Mouse (Mus musculus): ENCODE results near the gene Hoxd11.

Gene Hoxd11

DNA sequence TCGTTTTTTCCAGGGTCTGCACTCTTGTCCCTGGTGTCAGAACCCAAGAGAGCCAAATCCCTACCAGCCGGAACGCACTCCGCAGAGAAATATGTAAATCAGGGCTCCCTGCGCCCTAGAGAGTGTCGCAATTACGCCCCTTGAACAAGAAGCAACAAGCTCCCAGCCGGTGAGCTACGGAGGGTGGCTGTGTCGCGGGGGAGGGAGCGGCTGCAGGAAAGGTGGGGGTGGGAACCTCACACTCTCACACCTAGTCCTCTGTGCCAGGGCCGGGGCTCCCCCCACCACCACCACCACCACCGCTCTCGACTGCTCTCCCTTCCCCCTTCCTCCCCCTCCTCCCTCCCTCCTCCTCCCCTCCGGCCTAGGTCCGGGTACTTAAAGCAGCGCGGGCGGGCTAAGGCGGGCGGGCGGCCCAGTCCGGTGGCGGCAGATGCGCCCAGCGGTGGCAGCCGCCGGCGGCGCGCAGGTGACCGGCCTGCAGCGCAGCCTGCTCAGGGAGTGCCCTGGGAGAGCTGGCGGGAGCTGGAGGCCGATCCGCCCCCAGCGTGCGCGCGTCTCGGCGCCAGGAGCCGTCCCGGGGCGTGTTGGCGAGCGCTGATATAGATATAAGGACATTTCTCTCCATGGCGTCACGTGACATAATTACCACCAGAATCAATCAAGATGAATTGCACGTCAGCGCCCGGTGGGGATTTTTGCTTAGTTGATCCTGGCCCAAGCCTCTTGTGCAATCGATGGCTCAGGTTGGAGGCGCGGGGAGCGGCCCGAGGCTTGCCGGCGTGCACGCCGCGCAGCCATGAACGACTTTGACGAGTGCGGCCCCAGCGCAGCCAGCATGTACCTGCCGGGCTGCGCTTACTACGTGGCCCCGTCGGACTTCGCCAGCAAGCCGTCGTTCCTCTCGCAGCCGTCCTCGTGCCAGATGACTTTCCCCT lies 2.5 kb downstream of the Hoxd11 start:
- DNase-seq (ENCODE audit: low spot score in 2 of 2), result no peak

DNA sequence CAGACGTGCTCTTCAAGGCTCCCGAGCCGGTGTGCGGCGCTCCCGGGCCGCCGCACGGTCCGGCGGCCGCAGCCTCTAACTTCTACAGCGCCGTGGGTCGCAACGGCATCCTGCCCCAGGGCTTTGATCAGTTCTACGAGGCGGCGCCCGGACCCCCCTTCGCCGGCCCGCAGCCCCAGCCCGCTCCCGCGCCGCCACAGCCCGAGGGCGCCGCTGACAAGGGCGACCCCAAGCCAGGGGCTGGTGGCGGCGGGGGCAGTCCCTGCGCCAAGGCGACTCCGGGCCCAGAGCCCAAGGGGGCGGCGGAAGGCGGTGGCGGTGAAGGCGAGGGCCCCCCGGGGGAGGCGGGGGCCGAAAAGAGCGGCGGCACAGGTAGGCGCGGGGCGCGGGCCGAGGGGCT lies 3.4 kb downstream of the Hoxd11 start:
- DNase-seq (ENCODE audit: low spot score in 2 of 2), result no peak

DNA sequence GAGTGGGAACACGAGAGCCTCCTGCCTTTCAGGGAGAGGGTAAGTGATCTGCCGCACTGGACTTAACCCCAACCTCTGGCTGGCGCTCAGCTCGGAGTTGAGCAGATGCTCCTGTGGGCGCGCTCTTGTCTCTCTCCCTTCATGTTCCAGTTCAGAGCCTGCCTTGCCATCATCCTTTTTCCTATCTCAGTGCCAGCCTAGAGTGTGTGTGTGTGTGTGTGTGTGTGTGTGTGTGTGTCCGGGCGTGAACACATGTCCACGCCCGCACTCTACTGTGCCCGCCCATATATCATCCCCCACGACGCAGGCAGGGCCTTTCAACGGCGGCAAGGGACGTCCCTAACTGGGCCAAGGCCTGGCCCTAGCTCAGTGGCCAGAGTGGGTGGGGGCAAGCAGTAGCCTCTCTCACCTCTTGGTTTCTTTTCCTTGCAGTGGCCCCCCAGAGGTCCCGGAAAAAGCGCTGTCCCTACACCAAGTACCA lies 4.2 kb downstream of the Hoxd11 start:
- no peak for DNase-seq (ENCODE audit: low spot score in 2 of 2)

DNA sequence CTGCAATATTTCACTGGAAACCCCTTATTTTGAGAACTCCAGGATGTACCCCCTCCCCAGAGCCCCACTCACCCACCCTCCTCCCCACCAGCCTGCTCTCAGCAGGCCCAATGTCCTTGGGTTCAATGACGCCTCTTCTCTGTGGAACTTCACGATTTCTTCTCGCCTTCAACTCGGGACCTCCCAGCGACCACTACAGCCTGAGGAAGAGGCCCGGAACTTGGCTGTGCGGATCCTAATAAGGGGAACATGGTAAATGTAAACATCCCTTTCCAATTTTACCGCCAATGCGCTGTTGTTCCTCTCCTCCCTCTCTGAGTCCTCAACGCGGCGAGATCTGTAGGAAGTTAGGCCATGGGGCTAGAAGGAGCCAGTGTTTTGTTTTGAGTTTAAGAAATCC lies 4.7 kb downstream of the Hoxd11 start:
- DNase-seq (ENCODE audit: low spot score in 2 of 2), result no peak

DNA sequence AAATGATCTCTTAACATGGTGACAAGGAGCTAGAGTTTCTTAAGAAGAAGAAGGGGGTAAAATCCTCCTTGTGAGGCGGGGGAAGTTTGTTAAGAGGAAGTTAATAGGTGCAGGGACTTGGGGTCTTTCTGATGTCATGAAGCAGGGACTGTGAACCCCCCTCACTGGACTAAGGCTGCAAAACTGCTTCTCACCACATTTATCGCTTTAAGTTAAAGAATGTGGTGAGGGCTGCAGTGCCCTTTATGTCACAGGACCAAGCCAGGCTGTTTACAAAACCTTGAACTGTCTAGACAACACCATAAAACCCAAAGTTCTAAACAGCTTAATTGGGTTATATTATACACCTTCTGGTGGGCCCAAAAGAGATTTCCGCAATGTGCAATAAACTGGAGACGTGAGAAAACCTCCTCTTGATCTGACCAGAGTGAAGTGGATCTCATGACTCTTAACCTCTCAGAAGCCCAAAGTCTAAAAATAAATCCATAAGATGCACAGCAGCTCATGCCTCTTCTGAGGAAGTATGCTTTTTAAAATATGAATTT lies 5.8 kb downstream of the Hoxd11 start:
- DNase-seq (ENCODE audit: low spot score in 2 of 2), result no peak

DNA sequence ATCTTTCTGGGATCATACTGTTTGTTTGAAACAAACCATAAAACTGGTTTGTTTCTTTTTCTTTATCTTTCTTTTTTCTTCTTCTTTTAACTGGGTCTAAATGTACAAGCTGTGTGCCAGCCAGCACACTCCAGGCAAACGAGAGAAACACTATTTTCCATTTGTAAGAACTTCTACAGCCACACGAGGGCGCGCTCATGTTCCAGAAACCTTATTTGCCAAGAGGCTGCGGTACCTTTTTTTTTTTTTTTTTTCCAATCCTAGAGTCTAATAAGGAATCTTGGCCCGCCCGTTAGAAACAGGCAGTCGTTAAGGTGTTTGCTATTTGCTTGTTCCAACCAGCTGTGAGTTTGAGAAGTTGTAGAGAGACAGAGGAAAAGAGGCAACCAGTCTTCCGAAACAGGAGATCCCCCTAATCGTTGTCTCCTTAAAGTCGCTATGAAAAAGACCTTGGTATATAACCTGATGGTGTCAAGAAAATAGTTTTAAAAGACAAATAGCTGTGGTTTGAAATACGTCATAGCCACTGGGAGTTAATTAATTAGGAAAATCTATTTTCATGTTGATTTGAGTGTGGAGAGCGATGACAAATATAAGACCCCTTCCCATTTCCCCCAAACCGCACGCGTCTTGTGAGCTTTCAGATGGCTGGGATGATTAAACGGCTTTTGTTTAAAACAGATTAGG lies 7.1 kb downstream of the Hoxd11 start:
- DNase-seq (ENCODE audit: low spot score in 2 of 2), result no peak

DNA sequence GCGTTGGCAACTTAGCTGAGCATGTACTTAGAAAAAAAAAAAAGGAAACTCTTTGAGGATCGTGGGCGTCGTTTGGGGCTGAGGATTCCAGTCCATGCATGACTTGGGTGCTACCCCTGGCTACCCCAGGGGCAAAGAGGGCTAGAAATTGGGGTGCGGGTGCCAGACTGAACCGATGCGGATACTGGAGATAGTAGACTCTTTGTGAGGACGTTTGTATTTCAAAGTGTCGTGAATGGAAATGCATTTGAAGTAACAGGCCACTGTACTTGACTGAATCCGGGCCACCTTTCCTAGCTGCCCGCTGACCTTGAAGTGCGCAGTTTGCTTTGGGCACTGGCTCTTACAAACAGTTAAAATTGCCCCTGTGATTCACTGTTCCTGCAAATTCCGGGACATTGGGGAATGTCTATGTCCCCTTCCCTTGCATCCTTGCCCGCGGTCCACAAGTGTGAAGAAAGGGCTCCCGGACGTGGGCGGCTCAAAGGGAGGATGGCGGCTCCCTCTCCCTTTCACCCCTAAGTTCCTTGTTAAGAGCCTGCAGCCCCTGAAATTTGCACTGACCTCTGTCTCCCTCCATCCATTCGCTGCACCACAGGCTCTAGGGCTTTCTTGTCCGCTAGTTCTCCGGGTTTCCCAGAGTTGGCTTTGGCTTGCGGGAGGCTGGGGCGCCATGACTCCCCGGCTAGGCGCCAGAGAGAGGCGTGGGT lies 7.8 kb downstream of the Hoxd11 start:
- no peak for DNase-seq (ENCODE audit: low spot score in 2 of 2)

DNA sequence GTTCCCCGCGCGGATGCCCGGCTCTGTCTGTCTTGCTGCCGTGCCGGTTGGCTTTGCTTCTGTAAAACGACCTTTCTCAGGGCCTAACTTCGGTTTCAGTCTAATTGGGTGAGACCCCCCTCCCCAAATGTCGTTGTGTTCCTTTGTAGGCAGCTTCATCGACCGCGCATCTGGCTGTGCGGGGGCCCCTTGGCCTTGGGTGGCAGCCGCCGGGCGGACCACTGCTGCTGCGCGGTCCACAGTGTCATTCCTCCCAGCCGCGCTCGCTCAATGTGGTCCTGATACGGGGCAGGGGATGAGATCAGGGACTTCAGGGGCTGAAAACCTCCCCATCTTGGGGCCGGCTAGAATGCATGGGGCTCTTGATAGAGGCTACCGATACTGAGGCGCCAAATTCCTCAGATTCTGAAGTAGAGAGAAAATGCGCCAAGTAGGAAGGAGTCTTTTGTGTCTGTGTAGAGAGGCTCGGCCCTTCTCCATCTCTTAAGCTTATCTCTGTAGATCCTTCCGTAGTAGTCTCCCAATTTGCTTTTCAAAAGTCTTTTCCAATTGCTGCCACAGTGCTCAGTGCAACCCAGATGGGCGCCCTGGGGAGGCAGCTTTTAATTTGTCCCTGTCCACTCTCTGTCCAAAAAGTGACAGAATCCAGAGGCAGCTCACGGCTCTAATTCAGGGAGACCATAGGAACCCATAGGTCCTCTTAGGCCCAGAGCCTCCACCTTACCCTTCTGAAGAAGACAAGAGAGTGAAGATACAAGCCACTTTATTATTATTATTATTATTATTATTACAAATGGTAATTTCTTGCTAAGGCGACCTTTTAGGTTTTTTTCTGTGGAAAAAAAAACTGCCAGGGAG lies 8.6 kb downstream of the Hoxd11 start:
- DNase-seq (ENCODE audit: low spot score in 2 of 2), result no peak

DNA sequence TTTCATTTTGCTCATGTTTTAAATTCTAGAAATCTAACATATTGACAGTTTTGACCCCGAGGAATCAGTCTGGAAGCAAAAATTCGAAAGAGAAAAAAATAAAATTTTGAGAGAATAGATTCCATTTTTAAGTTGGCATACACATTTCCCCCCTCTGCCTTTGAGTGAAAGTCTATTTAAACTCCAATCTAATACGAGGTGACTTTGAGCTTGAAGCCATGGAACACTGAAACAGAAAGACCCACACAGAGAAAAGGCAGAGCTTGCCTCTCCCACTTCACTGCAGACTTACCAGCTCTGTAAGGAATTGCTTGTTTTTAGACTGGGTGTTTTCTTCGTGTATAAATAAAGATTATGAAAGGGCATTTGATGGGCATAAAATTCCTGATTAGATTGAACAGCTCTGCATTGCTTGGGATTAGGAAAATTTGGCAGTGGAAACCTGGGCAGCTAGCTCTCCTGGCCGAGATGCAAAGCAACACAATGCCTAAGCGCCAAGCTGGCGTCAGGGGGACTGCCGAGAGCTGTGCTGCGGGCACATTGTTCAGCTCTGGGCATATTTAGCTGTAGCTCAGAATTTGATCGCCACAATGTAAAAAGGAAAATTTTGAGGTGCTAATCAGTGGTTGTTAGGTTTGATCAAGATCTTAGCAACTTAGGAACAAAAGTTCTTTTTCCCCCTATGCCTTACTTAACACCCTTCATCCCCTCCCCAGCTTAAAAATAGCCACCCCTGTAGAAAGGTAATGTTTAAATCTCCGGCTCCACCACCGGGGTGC lies 9.6 kb downstream of the Hoxd11 start:
- no peak for DNase-seq (ENCODE audit: low spot score in 2 of 2)

DNA sequence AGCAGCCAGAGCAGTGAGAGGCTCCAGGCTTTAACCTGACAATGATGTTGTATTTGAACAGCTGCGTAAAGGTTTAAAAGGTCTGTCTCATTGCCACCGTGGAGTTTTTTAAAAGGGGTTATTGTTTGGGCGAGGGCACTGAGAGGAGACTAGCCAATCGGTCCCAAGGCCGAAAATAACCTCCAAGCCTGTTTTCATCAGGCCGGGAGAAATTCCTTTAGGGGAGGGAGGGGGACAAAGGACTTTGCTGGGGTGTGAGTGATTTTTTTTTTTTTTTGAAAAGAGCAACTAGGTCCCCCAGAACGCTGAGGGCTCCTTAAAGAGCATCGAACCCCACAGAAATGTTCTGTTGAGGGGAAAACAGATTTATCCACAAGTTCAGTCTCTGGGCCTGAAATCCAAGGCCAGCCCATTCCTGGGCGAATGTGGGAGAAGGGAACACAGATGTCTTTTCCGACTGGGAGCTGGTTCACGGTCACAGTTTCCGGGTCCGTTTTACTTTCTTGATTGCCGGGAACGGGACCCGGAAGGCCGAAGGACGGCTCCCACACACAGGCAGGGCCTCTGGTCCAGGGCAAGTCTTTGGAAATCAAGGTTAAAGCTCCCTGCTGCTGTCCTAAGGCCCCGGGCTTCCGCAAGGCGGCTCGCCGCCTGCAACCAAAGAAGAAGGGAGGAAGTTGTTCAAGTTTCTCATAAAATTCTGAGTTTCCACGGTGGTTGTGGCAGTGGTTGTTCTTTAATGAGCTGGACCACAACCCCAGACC lies 10.4 kb downstream of the Hoxd11 start:
- DNase-seq (ENCODE audit: low spot score in 2 of 2), result no peak

DNA sequence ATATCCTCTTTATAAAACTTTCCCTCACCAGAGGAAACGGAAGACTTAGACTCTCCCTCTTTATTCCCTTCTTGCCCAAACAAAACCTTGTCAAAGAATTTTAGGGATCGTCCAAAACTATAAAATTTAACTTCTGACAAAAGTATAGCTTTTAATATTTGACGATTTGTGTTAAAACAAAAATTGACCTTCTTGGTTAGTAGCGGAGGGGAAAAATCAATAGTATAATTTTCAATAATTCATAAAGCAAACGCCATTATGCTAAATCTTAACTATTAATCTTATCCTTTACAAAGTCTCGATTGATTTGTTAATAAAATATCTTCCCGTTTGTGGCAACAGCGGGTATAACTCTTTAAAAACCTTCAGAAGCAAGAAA lies 11.0 kb downstream of the Hoxd11 start:
- DNase-seq (ENCODE audit: low spot score in 2 of 2), result no peak

DNA sequence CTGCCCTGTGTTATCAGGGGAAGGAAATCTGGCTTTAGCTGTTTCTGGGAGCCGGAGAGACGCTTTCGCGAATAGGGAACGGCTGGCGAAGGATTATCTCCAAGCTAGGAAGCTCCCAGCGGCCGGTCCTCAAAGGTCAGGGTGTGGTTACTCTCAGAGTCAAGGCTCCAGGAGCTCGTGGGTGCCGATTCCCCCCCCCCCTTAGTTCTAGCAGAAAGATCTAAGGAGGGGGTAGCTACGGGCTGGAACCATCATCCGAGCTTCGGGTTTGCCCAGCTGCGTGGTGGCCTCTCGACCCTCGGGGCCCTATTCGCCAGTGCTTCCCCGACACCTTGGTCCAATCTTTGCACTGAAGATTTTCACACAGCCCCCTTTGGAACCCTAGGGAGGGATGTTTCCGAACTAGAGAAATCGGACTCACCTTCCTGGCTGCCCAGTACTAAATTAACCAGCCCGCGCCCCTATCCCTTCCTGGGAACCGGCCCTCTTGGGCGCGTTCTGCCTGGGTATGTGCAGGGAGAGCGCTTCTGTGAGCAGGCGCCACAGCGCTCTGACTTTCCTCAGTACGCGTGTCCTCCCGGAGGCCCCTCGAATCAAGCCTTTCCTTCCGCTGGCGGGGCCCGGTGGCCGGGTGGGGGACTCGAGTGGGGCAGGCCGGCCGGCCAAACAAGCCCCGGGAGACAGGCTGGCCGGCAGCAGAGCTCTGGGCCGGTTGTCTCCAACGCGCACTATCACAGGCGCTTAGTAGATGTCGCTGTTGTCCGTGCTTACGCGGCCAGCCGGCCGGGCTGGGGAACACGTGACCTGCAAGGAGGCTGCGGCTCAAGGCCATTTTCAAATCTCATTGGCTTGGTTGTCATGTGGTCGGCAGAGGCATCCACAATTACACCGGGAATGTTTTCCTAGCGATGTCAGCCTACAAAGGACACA lies 11.9 kb downstream of the Hoxd11 start, which contains the start of gene Hoxd10:
Gene Hoxd10 (plus strand): TSS at position 903 of the 930 bp plus-strand sequence.
- no peak for DNase-seq (ENCODE audit: low spot score in 2 of 2)

DNA sequence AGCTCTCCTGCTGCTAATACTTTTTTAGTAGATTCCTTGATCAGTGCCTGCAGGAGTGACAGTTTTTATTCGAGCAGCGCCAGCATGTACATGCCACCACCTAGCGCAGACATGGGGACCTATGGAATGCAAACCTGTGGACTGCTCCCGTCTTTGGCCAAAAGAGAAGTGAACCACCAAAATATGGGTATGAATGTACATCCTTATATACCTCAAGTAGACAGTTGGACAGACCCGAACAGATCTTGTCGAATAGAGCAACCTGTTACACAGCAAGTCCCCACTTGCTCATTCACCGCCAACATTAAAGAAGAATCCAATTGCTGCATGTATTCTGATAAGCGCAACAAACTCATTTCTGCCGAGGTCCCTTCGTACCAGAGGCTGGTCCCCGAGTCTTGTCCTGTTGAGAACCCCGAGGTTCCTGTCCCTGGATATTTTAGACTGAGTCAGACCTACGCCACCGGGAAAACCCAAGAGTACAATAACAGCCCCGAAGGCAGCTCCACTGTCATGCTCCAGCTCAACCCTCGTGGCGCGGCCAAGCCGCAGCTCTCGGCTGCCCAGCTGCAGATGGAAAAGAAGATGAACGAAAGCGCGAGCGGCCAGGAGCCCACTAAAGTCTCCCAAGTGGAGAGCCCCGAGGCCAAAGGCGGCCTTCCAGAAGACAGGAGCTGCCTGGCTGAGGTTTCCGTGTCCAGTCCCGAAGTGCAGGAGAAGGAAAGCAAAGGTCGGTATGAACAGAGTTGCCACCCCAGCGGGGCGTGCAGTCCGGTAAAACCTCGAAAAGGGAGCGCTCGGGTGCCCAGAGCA lies 12.8 kb downstream of the Hoxd11 start:
- DNase-seq (ENCODE audit: low spot score in 2 of 2), result no peak

DNA sequence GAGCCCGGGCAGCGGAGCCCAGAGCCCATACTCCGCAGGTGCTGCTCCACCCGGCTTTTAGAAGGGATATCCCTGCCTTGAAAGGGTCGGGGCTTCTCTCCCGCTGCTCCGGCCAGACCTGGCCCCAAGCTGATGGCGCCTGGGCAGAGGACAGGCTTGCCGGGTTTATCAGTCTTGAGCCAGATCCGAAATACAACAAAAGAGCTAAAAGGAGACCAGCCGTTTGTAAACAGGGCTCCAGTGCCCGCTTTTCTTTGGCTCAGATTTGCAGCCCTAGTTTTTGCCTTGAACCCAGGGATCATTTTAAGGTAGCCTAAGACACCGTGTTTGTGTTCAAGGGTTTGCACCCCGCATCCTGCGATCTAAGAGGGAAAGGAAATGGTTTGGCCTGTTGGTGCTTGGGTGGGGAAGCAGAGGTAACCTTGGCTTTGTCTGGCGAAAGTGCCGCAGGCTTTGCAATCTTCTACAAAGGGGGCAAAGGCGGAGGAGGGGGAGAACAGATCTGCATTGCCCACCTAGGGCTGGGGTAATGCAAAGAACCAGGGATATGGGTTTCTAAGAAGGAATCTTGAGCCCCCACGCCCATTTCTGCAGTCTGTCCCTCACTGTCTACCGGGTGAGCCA lies 13.6 kb downstream of the Hoxd11 start:
- DNase-seq (ENCODE audit: low spot score in 2 of 2), result no peak

DNA sequence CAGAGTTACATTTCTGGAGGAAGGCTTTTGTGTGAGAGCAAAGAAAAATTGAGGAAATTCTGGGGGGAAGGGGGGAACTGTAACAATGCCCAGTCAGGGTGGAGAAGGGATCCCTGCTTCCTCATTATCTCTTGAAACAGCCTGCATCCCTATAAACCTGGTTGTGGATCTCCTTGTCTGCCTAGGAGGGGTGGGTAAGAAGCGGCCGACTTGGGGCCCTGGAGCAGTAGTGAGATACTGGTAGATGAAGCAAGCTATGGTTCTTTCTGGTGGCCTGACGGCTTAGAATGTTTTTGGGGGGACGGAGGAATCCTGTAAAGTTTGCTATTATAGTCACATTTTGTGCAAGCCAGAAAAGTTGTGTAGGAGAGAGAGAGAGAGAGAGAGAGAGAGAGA lies 14.1 kb downstream of the Hoxd11 start:
- no peak for DNase-seq (ENCODE audit: low spot score in 2 of 2)

DNA sequence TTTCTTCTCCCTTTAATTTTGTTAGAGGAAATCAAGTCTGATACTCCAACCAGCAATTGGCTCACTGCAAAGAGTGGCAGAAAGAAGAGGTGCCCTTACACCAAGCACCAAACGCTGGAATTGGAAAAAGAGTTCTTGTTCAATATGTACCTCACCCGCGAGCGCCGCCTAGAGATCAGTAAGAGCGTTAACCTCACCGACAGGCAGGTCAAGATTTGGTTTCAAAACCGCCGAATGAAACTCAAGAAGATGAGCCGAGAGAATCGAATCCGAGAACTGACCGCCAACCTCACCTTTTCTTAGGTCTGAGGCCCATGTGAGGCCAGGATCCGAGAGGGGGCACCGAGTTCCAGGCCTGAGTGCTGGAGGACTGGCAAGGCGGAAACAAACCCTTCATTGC lies 14.7 kb downstream of the Hoxd11 start:
- DNase-seq (ENCODE audit: low spot score in 2 of 2), result no peak

DNA sequence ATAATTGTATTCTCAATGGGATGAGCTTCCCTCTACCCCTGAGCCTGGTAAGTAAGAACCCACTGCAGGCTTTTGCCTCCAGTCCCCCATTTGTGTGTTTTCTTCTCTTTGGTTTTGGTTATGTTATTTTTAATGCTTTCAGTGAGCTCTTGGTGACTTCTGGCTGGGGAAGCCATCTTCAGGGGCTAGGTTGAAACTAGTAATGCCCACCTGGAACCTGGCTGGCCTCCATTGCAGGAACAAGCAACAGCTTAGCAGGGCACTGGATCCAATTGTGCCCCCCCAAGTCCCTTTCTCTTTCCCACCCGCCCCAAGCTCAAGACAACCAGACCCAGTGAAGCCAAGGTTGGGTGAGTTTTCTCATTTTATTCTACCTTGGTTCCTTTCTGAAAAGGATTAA lies 16.0 kb downstream of the Hoxd11 start:
- no peak for DNase-seq (ENCODE audit: low spot score in 2 of 2)

All from frontal cortex, postnatal 25 days (tissue).